Mouse (Mus musculus) natural killer cell, adult 2 months (primary cell): Measurements from ENCODE around the gene Rps3a1.
A peak's percentile ranks its signal among the peaks of the same experiment; 100 is the strongest.

Experiments
- DNase-seq, 2 experiments: peaks; one replicate each; pipeline ENCODE4 v3.0.0; 2022; ENCODE audit warnings: low spot score in 2 of 2

Gene Rps3a1

DNA sequence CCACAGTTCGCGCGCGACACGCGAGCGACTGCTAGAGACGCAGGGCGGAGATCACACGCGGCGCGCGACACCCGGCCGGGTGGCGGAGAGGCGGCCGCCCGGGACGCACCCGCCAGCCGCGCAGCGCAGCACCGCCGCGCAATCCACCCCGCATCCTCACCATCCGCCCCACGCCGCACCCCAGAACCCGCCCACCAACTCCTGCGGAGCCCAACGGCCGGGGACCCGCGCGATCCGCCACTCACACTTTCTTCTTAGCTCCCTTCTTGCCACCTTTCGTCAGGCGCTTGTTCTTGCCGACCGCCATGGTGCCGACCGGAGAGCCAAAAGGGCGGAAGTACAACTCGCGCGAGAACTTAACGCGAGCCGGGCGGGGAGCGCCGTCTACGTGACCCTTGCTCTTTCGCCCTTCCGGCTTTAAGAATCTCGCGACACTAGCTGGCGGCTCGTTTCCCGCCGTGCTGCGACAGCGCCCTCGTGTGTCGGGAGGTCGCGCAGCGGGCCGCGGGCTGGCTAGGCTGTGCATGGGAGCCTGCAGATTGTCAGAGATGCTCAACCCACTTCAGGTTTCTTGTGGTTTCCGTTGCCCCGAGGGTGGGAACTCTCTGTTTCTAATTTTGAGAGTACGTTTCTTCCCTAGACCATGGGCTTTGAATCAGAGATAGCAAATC lies at the start of gene Rps3a1:
Gene Rps3a1 (minus strand): TSS at position 440 of the 671 bp plus-strand sequence.
- DNase-seq: peak; percentile 98 to 99

DNA sequence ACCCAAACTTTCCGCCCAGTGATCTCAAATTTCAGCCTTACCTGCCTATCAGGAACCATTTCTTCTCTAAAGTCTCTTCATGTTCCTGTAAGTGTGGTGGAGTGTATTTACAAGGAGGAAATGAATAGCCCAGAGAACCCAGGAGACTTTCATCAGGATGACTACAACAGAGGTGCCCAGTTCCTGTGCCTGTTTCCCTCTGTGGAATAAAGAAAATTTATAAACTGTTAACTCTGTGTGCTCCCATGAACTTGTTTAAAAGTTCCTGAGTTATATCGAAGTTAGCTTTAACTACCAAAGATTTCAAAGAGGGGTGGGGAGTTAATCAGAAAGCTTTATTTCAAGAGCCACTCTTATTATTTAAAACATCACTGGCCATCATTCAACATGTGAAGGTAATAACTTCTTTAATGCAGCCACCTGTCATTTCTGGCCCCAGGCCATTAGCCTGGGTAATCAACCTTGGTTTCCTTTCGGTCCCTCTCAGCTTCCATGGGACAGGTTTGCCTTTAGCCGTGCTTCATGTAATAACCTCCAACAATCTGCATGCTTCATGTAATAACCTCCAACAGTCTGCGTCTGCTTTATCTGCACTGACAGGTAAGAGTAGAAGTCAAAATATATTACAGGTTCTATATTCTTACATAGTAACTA lies 45.4 kb upstream of the Rps3a1 start:
- no peak for DNase-seq

DNA sequence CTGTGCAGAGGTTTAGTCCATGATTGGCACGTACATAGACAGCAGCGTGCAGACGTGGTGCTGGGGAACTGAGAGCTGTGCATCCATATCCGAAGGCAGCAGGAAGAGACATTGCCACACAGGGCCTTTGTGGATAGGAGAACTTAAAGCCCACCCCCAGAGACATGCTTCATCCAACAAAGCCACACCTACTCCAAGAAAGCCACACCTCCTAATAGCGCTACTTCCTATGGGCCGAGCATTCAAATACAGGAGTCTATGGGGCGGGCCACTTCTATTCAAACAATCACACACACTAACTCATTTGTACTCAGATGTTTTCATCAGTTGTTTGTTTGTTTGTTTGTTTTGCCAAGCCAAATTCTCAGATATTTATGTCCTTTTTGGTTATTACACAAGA lies 42.0 kb upstream of the Rps3a1 start:
- DNase-seq: no peak

DNA sequence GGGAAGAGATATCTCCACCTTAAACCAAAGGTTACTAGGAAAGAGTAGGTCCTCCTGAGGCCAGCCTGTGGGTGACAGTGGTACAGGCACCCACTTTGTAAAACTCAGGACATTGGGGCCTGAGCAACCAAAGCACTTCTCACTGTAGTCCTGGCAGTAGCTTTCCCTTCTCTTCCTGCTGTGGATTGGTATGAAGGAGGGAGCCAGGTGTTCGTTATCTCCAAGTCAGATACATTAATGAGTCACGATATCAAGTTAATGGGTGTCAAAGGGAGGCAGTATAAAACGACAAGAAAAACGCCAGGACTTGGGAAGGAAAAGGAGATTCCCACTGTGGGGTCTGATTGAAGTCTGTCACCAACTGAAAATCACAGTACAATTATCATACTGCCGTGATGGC lies 38.6 kb upstream of the Rps3a1 start:
- no peak for DNase-seq

DNA sequence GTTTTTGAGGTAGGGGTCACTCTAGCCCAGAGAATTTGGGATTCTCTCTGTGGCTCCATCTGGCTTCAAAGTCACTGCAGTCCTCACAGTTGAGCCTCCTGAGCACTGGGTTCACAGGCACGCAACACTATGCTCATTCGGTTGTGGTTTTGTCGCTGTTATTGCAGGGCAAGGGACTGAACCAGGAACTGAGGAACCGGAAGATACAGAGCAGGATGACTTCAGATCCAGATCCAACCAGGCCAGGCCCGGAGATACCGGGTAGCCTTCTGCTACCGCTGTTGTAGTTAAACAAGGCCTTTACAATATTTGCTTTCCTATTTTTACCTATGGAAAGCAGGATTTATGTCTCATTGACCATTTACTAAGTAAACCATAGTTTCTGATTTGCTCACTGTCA lies 37.2 kb upstream of the Rps3a1 start:
- no peak for DNase-seq

DNA sequence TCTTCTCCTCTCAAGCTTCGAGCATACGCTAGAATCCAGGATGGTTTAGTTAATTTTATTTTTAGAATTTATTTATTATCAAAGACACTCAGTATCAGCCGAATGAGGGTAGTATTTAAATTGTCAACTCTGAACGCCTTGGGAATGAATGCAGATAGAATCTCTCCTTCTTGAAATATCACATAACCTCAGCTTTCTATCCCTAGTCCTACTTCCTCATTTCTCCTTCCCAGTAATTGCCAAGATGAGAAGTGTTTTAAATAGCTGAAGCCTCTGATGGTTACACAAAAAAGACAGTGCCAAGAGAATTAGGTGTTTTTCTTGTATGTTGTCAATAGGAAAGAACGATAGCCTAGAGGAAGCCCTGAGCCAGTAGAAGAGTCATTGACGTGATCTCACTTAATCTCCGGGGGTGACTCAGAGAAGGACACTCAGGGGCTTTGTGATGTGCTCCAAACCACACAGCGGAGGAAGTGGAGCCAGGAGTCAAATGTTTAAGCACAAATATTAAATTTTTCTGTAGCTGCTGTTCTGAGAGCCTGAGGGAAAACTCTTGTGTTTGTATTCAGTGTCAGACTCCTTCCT lies 26.4 kb upstream of the Rps3a1 start:
- no peak for DNase-seq

DNA sequence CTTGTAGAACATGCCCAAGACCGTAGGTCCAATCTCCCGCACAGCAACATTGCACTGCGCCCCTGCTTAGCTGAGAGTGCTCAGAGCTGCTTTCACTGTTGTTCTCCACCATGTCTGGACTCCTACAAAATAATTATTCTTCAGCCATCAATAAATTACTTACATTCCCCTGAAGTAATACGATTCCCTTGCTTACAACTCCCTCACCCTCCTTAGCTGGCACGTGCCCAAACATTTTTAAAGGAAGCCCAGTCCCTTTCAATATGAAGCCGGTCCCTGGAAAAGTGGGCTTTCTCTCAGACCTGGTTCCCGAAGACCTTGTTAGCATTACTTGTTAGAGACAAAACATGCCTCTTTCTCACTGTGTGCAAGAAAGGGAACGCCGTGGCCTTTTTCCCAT lies 7.0 kb upstream of the Rps3a1 start:
- DNase-seq: no peak

DNA sequence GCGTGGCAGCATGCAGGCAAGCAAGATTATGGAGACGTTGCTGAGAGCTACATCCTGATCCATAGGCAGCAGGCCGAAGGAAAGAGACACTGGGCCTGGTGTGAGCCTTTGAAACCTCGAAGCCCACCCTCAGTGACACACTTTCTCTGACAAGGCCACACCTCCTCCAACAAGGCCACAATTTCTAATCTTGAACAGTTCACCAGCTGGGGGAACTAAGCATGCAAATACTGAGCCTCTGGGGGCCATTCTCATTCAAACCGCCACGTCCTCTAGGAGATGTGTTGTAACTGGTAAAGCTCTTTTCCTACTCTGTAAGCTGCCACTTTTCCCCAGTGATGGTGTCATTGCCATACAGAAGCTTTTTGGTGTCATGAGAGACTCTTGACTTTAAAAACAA lies 6.6 kb upstream of the Rps3a1 start:
- DNase-seq: no peak

DNA sequence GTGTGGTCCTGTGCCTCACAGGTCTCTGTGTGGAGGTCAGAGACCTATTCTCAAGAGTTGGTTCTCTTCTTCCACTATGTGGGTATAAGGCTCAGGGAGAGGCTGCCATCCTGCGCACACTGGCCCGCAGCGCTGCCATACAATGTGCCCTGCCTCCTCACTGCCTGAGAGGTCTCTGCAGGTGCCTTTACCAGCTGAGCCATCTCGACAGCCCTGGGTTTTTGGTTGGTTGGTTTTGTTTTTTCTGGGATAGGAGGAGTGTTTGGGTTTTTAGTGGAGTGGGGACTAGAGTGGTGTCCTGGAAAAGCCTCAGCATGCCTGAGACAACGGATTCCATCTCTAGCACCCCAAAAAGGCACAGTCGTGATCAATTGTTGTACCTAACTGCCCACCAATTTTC lies 841 bp upstream of the Rps3a1 start:
- DNase-seq: no peak

DNA sequence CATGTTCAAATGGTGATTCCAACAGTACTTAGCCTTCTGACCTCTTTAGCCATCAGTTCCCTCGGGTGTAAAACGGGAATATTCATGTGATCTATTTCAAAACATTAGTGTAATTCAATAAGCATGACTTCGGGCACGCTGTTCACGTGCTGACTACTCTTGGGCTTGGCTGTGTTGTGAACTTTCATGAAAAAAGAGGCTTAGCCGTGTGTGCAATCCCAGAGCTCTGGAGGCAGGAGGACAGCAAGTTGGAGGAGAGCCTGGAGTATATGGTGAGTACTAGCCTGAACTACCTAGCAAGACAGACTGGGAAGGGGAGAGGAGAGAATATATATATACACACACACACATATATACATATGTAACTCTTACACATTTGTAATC lies 424 bp upstream of the Rps3a1 start:
- no peak for DNase-seq

DNA sequence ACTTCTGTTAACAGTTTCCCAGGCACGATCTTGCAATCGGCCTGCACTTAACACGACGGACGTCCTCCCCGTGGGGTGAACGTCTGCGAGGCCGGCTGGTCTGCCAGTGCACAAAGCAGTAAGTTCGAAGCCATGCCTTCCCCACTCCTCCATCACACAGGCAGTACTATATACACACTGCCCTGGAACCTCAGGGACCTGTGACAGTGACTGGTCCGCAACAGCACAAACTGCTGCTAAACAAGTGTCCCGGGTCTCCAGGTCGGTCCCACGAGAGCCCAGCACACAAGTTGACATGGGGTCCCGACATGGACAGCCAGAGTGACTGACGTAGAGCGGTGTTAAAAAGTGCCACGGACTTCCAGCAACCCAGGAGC lies 628 bp downstream of the Rps3a1 start:
- DNase-seq: no peak

DNA sequence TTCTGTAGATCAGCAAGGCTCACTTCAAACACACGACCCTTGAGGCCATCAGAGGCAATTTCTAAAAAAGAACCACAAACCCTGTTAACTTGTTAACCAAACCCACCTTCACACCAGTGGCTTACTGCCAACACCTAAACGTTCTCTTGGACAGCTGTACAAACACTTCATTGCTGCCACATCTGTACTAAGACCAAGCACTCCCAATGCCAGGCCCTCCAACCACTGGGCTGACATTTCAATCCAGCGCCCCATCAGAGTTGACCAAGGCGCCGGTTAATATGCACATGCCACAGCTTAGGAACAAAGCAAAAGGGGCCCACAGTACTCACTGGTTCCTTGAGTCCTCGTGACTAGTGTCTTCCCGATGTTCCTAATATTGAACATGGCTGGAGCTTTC lies 1.1 kb downstream of the Rps3a1 start:
- peak in 1 of 2 experiments; percentile 4 for DNase-seq

DNA sequence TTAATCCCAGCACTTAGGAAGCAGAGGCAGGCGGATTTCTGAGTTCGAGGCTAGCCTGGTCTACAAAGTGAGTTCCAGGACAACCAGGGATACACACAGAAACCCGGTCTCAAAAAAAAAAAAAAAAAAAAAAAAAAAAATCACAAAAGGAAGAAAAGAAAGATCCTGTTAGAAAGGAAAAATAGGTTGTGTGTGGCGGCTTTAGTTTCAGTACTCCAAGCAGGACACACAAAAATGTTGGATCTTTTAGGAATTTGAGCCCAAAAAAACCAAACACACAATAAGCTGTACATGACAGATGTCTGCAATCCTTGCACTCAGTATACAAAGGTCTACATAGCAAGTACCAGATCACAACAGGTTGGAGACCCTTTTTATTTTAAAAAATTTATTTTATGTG lies 2.8 kb downstream of the Rps3a1 start:
- DNase-seq: no peak

DNA sequence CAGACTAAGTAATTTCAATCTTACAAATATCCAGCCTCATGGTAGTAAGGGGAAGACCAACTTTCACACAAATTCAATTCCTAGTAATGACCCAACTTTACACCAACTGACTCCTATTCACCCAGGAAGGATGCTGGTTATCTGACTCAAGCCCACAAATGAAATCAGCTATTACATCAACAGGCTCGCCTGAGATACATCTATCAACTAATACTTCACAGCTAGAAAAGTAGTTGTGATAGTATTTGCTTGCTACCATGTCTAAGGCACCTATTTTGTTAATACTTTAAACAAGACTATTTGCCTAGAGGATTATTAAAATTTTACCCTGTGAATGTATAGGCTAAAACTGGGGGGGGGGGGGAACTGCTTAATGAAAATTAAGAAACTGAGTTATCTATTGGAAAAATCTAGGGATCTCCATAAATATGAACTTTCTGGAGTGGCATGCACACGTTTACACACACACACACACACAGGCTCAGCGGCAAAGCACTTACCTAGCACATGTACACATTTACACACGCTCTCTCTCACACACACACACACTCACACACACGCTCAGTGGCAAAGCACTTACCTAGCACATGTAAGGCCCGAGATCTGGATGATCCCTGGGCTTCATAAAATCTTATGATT lies 5.4 kb downstream of the Rps3a1 start:
- no peak for DNase-seq

DNA sequence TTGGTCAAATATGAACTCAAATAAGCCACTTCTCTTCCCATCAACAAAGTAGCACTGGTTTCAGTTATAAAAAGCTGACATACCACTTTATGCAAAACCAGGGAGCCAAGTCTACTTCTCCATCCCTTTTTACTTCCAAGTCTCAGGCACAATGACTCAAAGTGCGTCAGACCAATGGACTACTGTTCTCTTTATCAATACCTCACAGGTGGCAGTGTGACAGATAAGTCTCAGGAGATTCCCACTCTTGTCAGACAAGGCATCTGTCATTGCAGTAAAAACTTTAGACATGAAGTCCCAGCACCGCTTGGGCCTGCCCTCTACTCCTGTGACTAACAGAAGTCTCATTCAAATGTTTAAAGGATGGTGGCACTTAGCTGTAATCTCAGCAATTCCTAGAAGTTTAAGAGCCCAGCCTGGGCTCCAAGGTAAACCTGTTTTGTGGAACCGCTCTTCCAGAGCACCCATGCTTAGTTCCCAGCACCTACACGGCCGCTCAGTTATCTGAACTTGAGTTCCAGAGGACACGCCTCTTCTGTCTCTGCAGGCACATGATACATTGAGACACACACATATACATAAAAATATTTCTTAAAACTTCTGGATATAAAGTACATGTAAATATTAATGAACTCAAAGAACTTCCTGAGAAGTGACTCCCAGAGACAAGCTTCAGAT lies 6.5 kb downstream of the Rps3a1 start:
- no peak for DNase-seq

DNA sequence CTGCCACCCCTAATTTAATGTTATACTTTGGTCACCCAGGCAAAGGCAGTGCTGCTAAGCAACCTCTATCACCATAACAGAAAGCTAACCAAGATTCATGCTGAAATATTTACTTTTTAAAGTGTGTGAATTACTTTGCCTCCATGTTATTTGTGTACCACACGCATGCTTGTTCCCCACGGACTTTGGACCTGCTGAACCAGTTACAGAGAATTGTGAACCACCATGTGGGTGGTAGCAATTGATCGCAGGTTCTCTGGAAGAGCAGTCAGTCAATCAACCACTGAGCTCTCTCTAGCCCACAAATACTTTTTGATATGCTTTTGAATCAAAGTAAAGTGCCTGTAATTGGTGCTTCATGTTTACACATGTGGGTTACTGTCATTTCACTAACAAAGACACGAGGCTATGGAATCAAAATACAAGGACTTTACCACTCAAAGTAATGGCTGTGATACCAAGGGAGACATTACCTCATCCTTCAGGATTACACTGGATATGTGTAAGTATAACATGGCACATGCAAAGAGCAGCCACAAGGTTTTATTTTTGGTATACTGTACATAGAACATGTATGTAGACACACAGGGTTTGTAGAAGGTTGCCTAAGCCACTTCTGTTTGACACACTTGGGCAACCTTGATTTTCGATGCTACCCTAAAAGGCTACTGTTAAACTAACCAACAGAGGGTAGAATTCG lies 7.4 kb downstream of the Rps3a1 start:
- no peak for DNase-seq

DNA sequence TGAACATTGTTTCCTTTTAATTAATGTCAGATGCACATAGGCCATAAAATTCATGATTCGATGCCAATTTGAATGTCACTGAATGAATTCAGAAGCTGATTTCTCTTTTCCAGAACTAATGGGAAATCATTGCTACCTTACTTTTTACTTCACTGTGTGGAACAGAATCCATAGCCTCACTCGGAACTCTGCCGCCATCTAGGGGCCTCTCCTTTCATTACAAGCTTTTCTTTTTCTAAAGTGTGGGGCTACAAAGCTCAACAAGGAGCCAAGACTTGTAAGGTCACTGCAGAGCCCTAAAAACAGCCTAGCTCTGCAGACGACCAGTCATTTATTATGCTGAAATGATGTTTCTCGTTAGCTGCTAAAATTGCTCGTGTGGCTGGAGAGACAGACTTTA lies 12.7 kb downstream of the Rps3a1 start:
- DNase-seq: peak; percentile 35 to 58

DNA sequence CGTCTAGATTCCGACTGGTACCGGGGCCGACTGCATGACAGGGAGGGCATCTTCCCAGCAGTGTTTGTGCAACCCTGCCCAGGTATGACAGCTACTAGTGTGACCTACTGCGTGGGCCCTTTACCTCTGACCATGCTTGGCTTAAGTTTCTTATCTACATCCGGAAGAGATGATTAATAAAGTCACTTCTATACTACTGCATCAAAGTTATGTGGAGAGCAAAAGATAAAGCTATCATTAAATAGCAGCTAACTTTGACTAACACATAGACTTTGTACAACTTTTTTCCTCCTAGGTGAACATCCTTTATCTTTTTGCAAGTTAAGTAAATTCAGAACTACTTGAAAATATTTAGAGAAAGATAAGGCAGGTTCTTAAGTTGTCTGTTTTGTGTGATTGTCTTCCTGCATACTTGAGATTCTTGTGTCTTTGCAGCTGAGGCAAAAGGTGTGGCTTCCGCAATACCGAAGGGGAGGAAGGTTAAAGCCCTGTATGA lies 19.2 kb downstream of the Rps3a1 start:
- no peak for DNase-seq

DNA sequence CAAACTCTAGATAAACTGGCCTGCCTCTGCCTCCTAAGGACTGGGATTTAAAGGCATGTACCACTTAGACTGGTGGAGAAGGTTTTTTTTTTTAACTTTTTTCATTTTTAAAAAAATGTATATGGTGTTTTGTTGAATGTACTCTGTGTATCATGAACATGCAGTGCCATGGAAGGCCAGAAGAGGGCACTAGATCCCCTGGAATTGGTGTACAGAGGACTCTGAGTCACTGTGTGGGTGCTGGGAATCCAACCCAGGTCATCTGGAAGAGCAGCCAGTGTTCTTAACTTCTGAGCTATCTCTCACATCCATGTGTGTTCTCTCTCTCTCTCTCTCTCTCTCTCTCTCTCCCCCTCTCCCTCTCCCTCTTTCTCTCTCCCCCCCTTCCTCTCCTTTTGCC lies 20.3 kb downstream of the Rps3a1 start:
- no peak for DNase-seq

DNA sequence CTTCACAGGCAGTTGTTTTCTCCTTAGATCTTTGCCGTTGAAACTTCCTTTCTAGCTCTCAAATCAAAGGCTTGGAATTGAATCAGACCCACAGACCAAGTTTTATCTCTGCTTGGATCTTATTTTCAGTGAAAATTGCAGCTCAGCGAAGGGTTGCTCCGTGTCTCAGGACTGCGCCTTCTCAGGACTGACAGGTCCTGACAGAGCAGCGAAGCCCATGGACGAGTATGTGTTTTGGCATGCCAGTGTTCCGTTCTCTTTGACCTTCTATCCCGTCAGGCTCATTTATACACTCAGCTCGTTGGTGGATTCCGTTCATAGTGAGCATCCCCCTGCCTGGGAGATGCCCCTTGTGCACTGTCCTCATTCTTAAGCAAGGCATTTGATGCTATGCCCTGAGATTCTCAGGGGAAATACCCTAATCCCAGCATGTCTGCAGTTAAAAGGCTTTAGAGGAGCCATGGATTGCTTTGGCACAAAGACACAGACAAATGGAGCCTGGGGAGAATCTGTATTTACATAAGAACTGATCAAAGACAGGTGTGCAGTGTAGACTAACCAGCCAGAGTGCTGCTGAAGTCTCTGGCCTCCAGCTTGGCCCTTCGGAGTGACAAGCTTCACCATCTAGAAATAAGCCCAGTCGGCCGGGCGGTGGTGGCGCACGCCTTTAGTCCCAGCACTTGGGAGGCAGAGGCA lies 23.1 kb downstream of the Rps3a1 start:
- no peak for DNase-seq

DNA sequence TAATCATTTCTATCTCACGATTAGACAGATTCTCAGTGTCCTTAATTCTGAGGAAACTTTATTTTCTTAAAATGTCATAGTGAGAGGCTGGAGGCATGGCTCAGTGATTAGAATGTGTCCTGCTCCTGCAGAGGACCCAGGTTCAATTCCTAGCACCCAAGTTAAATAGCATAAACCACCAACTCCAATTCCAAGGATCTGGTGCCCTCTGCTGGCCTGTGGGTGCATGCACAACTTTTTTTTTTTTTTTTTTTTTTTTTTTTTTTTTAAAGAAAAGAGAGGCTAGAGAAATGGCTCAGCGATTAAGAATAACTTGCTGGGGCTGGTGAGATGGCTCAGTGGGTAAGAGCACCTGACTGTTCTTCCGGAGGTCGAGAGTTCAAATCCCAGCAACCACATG lies 25.6 kb downstream of the Rps3a1 start:
- DNase-seq: no peak
